Mouse (Mus musculus): ENCODE measurements around the gene Lgi1.

GRCm38 (mm10) chr19:38267469-38267868, 3.1 kb downstream of the Lgi1 start:
- TF ChIP-seq POLR2A (IDR thresholded peaks at IDR 0.05; ENCODE audit: control insufficient read depth, low read depth, low read length) = no peak
- TF ChIP-seq CTCF (IDR thresholded peaks at IDR 0.05; ENCODE audit: control insufficient read depth, insufficient read depth, insufficient replicate concordance, low read depth, low read length) = no peak

Data from testis, adult 2 months (tissue).